Mouse (Mus musculus) kidney, adult 2 months (tissue): ENCODE results near the gene Mlip.

Experiments used
- CTCF ChIP-seq: fragments of 200-500 bp; conservative IDR thresholded peaks from 2 replicates; pipeline ENCODE4 v1.5.1; 2011; ENCODE audit warnings: low read depth, mild to moderate bottlenecking, control low read depth, low read length, moderate library complexity, mixed read lengths; ENCODE audit not compliant: insufficient read depth, insufficient read length
- POLR2A ChIP-seq: fragments of 200-500 bp; IDR thresholded peaks from one replicate; pipeline ENCODE4 v1.6.1; 2011; ENCODE audit warnings: low read depth, low read length, control low read depth

DNA sequence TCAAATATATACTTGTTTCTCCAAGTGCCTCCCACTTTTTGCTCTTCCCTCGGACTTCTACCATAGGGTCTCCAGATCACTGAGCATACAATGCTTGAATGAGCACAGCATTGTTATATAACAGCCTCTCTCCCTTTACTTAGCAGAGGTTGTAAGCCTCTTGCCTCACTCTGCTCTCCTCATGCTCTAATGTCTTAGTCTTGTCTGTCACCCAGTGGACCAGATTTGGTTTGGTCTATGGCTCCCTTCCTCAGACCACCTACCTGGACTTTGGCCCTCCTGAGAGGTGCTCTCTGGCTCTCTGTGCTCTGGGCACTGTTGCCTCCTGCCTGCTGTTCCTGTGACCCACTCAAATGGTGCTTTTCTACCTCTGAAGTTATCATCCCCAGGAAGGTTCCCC lies 255.9 kb downstream of the Mlip start:
- TF ChIP-seq CTCF (no peak), POLR2A (no peak)
